In genomic region chr5:125251885-125252615, GRCm38 (mm10) we compare ENCODE assay signal across 12 mouse cellular contexts.
A peak's percentile ranks its signal among the peaks of the same experiment; 100 is the strongest.
DNase-seq lines count a peak whose midpoint lies in the region; ATAC-seq and TF ChIP-seq lines count a peak whose summit lies in the region.
"Had no signal": no experiment of that assay in that cellular context is flagged by ENCODE, and none has a peak within 500 bp of the region (broad histone marks: within the 10 kb centered on the region; RNA-seq: fewer than 3 reads in every experiment).

No protein-coding gene starts in this region.

- DNase-seq in CD4-positive, CD25-positive, alpha-beta regulatory T cell, adult 2 months (ENCODE audit: low read depth, low spot score), result peak; percentile 21
- peak; percentile 30 for DNase-seq in kidney, adult 18-20 months
- no peak for DNase-seq in kidney, postnatal 14 days
- DNase-seq in 3134 (ENCODE audit: extremely low read depth, insufficient read length, low spot score), result peak; percentile 82
- DNase-seq in lung, adult 2 months, result peak; percentile 40
- no peak for DNase-seq in right cerebral cortex, postnatal 4 days
- DNase-seq: liver, embryonic 13.5 days; right cerebral cortex, adult 18-20 months had no signal

- peak; percentile 56; the same call in 1 of the 2 replicates for TF ChIP-seq POLR2A in lung, adult 2 months (IDR thresholded peaks at IDR 0.05; ENCODE audit: borderline replicate concordance, extremely low read depth, low read depth, low read length)

- TF ChIP-seq CTCF in lung, adult 2 months (IDR thresholded peaks at IDR 0.05; ENCODE audit: insufficient read depth, low read length), result peak; percentile 59

- no peak for ATAC-seq in CD4-positive, CD25-positive, alpha-beta regulatory T cell, adult 4 months
- ATAC-seq in activated CD4-positive, CD25-positive, alpha-beta regulatory T cell, adult 4 months, result no peak
- ATAC-seq: inflammation-experienced regulatory T-cells, adult 6 months had no signal

- peaks cover 10% of the 10 kb centered on the region for H3K4me1 ChIP-seq in lung, adult 2 months (ENCODE audit: control insufficient read depth, insufficient read depth, low read length)
- H3K4me1 ChIP-seq: liver, embryonic 13.5 days had no signal

- 25% methylated on average over 15 of the region's 15 CpGs for WGBS in lung, adult 2 months

- peak overlapping the region; percentile 72 for H3K4me3 ChIP-seq in lung, adult 2 months (replicated peaks; ENCODE audit: extremely low read depth, low read depth, low read length)
- H3K4me3 ChIP-seq: erythroblast, embryonic 14.5 days; liver, embryonic 13.5 days had no signal

Comparison
In these comparisons a context has a peak if more than half of its experiments do, and no peak if none do; other contexts are left out.
1. DNase-seq: peak in CD4-positive, CD25-positive, alpha-beta regulatory T cell, adult 2 months (single experiment), kidney, adult 18-20 months (single experiment), 3134 (single experiment) and lung, adult 2 months (single experiment); none in kidney, postnatal 14 days (single experiment) and right cerebral cortex, postnatal 4 days (single experiment).